Mouse (Mus musculus) heart, adult 8-10 months (tissue): ENCODE results near the gene Cic. TPM values are rescaled to one million over a fixed set of nuclear protein-coding genes. Genes with fewer than 3 reads are reported as not detected.

ENCODE experiments used
- DNase-seq: peaks from one replicate; pipeline ENCODE4 v3.0.0; 2022; ENCODE audit warnings: low spot score
- total RNA-seq, 4 experiments: library from RNA; stranded (reverse); gene quantifications; 2 replicates each; pipeline ENCODE4 v1.2.4; 2022

Cic gene
- total RNA-seq, 4 experiments from 2014 or later = 52.0 to 71.5 (median 59.6) TPM

DNA sequence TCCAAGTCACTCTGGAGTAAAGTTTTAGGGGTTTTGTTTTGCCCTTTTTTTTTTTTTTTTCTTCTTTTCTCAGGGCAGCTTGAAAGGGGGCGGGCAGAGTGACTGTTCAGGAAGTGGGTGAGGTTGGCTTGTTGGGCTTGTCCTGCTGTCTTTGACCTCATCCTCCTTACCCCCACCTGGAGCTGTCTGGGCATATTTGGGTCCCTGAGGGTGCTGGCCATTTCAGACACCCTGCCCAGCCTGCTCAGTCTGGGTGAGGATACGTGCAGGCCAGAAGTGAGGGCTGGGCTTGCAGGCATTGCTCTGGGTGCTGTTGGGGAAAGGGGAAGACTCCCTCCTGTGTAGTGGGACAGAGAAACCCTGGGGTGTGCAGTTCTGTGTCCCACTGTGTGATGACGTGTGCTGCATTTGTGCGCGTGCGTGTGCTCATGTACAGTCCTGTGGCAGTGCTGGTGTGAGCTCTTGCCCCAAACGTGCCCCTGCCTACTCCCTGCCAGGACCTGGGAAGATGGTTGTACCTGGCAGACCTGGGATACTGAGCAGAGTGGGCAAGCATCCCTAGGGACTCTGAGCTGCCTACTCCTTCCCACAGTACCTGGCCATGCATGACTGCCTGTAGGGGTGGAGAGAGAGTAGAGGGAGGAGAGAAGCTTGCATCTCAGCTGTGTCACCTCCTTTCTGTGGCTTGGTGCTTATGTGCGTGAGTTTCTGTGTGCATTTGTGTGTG lies 2.2 kb downstream of the Cic start:
- no peak for DNase-seq

DNA sequence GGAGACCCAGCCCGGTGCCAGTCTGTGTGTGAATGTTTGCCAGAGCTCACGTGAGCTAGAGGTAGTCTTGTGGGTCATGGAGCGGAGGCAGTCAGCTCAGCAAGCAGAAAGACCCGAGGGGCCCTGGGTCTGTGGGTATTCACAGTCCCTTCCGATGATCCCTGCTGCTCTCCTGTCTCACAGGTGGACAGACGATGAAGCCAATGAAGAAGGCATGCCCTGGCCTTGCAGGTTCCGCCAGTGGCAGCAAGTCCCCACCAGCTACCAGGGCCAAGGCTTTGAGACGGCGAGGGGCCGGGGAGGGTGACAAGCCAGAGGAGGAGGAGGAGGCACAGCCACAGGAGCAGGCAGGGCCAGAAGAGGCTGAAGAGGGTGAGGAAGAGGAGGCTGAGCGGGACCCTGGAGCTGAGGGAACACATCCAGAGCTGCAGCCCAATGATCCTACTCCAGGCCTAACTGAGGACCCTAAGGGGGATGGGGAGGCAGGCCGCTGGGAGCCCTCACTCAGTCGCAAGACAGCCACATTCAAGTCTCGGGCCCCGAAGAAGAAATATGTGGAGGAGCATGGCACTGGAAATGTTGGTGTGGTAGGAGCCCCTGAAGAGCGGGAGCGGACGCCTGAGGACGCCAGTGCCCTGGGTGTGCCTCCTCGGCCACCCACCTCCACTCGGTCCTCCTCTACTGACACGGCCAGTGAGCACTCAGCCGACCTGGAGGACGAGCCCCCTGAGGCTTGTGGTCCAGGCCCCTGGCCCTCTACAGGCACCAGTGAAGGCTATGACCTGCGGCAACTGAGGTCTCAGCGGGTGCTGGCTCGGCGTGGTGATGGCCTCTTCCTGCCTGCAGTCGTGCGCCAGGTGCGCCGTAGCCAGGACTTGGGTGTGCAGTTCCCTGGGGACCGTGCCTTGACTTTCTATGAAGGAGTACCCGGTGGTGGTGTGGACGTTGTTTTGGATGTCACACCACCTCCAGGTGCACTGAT lies 3.4 kb downstream of the Cic start:
- DNase-seq = no peak

- no peak for DNase-seq
These were observed 4.3 kb downstream of the Cic start for GRCm38 (mm10) chr7:25271651-25272444.

- no peak for DNase-seq
These were observed 5.1 kb downstream of the Cic start for GRCm38 (mm10) chr7:25272445-25273258.

GRCm38 (mm10) chr7:25273259-25274241 lies 6.0 kb downstream of the Cic start:
- DNase-seq = no peak

DNA sequence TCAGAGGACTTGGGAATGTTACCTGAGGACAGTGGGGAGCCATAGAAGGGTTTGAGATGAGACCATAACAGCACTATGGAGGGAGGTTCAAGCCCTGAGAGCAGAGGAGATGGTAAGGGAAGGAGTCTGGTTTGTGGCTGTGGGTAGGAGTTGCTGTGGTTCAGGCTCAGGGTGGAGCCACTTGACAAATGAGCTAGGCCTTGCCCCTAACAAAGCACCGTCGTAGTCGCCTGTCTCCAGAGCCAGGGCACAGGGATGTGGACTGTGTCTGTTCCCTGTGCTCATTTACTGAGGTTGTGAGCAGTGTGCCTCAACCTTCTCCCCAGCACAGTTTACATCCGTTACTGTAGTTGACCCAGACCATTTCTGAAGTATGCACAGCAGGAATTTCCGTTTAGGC lies 7.1 kb downstream of the Cic start:
- DNase-seq = no peak

DNA sequence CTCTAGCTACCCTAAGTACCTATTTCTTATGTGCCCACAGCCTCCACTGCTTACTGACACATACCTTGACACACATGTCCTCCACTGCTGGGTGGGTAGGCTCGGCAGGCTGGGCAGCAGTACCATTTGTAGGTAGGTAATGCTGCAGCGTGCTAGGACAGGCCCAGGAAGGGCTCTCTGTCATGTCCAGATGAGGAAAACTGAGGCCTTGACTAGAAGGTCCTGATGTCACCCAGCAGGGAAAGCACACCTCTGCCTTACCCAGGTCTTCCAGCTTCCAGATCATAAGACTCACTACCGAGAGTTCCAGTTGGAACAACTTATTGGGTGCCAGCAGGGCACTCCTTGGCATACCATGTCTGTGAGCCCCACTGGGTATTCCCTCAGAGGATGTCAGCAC lies 7.5 kb downstream of the Cic start:
- DNase-seq = no peak

GRCm38 (mm10) chr7:25275555-25276298 lies 8.2 kb downstream of the Cic start:
- DNase-seq = no peak

GRCm38 (mm10) chr7:25277405-25277804 lies 9.9 kb downstream of the Cic start:
- no peak for DNase-seq

DNA sequence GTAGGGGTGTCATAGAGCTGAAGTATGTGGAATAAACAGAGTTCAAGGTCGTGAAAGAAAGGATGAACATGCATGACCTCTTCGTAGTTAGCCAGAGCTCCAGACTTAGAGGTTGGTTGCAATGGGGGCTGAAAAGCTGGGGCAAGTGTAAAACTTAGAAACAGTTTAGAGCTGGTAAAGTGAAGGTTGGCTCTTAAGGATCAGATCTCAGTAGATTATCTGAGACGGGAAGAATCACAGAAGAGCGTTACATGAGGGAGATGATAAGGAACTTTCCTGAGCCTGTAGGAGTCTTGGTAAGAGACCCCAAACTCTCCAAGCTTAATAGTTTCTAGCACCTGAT lies 10.5 kb downstream of the Cic start:
- no peak for DNase-seq

- DNase-seq = peak; percentile 85
These were observed 11.0 kb downstream of the Cic start for GRCm38 (mm10) chr7:25278341-25279075.

DNA sequence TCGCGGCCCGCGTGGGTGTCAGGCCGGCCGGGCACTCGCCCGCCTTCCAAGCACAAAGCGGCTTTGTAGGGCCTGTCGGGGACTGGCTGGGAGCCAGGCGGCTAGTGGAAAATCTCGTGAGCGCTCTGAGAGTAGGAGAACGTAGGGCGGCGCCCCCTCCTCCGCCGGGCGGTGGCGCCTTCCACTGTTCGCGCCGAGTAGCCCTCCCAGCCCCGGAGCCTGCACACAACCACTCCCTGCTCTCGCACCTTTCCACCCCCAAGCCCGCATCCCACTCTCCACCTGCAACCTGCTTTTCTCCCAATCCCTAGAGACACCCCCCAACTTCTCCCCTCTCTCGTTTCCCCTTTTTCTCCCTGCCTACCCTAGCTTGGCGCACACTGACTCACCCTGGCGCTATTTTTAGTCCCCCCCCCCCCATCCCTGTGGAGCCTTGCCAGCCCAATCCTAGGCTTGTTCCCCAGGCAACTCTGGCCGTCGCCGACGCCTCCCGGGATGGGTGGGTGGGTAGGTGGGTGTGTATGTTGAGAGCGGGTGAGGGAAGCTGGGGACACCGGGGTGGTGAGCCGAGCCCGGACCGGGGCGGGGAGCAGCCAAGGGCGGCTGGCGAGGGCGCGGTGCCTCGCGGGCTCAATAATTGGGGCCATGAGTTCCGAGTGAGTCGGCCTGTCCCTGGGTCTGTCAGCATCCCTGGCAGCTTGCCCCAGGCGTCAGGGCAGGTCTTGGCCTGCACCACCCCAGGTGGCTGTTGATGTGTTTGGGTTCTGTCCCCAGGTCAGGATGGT lies 11.8 kb downstream of the Cic start:
- peak; percentile 87 for DNase-seq

DNA sequence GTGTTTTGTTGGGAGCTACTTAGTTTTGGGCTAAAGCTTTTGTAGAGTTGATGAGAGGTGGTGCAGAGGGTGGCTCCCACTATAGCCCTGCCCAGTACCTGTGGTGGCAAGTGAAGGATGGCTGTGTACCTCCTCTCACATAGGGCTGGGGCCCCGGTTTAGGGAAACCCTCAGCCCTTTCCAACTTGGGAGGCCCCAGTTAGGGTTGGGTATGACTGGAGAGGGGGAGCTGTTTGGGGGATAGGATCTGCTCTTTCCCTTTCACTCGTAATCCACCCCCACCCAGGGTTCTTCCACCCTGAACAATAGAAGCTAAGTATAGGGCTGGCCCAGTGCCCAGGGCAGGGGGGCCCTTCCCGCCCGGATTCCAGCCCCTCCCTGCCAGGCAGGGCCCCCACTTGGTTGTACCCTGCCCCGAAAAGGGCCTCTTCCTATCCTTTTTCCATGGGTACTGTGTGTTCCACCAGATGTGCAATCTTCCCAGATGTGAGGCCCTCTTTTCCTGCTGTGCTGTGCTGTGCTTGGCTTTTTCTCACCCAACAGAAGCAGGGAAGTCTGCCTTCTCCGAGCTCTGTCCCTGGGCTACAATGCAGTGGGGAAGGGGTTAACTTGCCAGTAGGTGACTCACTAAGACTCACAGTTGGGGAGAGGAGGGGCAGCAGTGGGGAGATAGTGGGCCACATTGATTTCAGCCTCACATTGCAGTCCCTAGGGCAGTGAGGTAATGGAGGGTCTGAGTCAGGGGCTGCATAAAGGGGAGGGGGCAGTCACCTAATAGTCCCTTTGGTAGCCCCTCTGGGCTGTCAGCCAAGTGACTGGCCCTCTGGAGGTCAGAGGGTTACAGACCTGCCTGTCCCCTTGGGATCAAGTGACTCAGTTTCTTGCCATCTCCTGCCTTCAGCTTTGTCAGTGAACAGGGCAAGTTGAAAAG lies 12.6 kb downstream of the Cic start:
- DNase-seq = peak; percentile 79

DNA sequence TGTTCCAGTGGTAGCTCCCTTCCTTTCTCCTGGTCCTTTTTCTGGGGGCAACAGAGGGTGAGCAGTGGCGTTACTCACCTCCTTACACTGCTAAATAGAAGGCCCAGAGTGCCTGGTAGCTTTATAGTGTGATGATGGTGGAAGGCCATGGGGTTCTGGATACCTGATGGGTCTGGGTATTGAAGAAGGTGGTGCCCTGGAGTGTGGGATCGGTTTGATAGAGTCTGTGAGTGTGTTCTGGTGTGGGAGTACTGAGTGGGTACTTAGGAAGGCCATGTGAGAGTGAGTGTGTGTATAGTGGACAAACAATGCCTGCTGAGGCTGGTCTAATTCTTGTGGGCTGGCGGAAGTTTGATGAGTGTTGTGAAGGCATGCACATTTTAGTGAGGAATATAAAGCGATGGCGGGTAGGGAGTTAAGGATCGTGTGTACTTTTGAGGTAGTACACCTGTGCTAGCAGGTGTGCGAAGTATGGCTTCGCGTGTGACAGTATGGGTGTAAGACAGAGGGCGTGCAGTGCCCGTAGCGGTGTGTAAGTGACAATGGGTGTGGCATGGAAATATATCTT lies 13.7 kb downstream of the Cic start:
- no peak for DNase-seq

DNA sequence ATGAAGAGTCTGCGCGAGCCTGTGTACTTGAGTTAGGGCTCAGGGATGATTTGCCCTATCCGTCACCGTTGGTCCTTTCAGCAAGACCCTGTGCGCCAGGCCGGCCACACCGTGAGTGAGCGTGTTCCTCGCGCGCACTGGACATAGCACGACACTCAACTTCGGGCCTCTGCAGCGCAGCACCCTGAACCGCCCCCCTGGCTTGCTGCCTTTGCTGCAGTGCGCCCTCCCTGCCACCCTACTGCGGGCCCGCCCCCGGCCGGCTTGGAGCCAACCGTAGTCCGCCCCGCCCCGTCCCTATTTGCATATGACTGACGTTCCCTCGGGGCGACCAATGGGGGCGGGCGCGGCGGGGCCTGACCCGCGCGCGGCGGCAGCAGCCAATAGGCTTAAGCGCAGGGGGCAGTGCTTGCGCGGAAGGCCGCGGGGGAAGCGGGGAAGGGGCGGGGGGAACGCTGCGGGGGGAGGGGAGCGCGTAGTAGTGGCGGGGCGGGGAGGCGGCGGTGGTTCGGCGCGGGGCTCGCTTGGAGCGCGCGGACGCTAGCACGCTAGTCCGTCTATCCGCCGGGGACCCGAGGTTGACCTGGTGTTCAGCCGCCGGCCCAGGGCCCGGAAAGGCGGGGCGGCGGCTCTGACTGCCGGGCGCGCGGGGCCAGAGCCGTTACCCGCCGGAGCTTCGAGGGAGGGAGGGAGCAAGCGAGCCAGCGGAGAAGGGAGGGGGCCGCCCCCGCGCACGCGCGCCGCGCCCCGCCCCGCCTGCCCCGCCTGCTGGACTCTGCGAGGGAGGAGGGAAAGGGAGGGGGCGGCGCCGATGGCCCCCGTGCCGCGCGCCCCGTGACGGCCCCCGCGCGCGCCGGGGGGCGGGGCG lies 14.5 kb downstream of the Cic start:
- peak; percentile 93 for DNase-seq
